Mouse (Mus musculus): ENCODE results near the gene Igll1. TPM values are rescaled to one million over a fixed set of nuclear protein-coding genes. Genes with fewer than 3 reads are reported as not detected.

Gene Igll1
- polyA plus RNA-seq (2015; fragmentation: Nextera tagmentation; extraction: Ambion mirVana): not detected in 2 replicates

- Histone ChIP-seq H3K9me3 (no peaks in the 10 kb centered on the region), H3K36me3 (no peaks in the 10 kb centered on the region), H3K4me3 (no peak within 1 kb of the TSS), H3K4me2 (no peak within 1 kb of the TSS), H3K9ac (no peak within 1 kb of the TSS), H3K27me3 (no peaks in the 10 kb centered on the region), H3K4me1 (no peaks in the 10 kb centered on the region), H3K27ac (no peak within 1 kb of the TSS)
- 74% methylated on average over 2 of the region's 2 CpGs for WGBS
- ATAC-seq (ENCODE audit: insufficient number of reproducible peaks, insufficient read depth, low FRiP score, low TSS enrichment, low read depth): no peak
These were observed at the start of gene Igll1 for GRCm38 (mm10) chr16:16863978-16864377. Gene Igll1 (minus strand): TSS chr16:16863985.

DNA sequence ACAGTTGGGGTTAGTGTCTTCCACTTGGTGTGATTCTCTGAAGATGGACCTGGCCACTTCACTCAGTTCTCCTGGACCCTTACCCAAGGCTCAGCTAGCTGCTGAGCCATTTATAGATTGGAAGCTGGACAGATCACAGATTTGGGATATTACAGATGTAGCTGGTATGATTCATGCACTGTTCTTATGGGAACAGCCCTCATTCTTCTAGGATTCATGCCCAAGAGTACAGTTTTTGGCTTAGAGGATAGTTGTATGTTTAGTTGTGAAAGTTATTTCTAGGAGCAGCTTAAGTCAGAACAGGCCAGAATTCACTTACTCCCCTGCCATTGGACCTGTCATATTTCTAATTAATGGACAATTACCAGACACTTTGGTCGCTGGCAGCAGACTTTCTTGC is 49.7 kb upstream of the Igll1 start:
- no peaks in the 10 kb centered on the region for H3K27me3 ChIP-seq
- no peaks in the 10 kb centered on the region for H3K9me3 ChIP-seq
- H3K36me3 ChIP-seq: peaks cover 92% of the 10 kb centered on the region
- 78% methylated on average over 1 of the region's 1 CpGs for WGBS
- H3K9ac ChIP-seq: no peak overlapping the region
- no peak overlapping the region for H3K4me2 ChIP-seq
- H3K4me1 ChIP-seq: 0 out of 2 replicates have a peak, but pooled peaks cover 4% of the 10 kb centered on the region
- H3K27ac ChIP-seq: no peak overlapping the region
- H3K4me3 ChIP-seq: no peak overlapping the region
- no peak for ATAC-seq (ENCODE audit: insufficient number of reproducible peaks, insufficient read depth, low FRiP score, low TSS enrichment, low read depth)

DNA sequence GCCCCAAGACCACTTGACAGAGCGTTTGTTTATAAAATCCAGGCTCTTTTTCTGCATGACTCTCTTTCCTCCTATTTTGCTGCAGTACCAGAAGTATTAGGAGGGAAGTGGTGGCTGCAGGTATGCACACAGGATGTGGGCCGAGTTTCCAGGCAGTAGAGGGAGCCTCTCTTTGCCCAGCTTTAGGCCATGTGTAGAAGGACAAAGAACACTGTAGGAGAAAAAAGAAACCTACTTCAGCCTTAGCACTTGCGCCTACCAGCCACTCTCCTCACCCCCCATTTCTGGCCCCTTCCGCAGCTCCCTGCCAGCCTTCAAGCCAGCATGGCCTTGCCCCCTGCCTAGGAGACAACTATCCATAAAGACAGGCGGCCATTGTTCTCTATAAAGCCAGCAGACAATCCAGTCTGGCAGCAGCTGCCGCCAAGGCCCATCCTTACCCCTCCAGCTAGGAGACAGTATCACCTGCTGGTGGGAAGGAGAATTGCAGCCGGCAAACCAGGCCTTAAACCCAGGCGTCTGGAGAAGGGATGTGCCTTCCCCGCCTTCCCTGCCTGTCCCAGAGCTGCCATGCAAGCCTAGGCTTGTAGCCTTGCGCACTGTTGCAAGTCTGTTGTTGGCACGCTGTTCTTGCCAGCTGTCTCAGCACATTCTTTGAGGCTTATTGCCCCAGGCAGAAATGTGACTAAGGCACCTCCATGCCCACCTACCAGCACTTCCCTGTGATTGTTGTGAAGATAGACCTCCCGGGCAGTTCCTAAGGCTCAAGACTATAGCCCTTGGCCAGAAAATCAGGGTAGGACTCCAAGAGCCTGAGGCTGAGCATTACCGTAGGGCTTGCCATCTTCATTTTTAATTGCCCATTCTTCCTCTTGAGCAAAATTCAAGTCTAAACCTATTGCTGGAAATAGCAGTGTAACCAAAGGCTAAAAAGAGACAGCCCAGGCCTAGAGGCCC is 48.1 kb upstream of the Igll1 start:
- Histone ChIP-seq H3K9me3 (no peaks in the 10 kb centered on the region), H3K9ac (peak overlapping the region; percentile 40; the same call in 1 of the 2 replicates), H3K4me2 (no peak overlapping the region), H3K4me3 (no peak overlapping the region), H3K27ac (peak overlapping the region; percentile 62), H3K36me3 (peaks cover 92% of the 10 kb centered on the region), H3K4me1 (0 out of 2 replicates have a peak, but pooled peaks cover 4% of the 10 kb centered on the region), H3K27me3 (no peaks in the 10 kb centered on the region)
- whole genome bisulfite sequencing: 34% methylated on average over 13 of the region's 13 CpGs
- ATAC-seq (ENCODE audit: insufficient number of reproducible peaks, insufficient read depth, low FRiP score, low TSS enrichment, low read depth): peak; percentile 87

GRCm38 (mm10) chr16:16907799-16908198 is 44.0 kb upstream of the Igll1 start:
- Histone ChIP-seq H3K9ac (no peak overlapping the region), H3K27ac (no peak overlapping the region), H3K4me2 (no peak overlapping the region), H3K4me3 (no peak overlapping the region), H3K9me3 (no peaks in the 10 kb centered on the region), H3K36me3 (peaks cover 88% of the 10 kb centered on the region), H3K4me1 (0 out of 2 replicates have a peak, but pooled peaks cover 4% of the 10 kb centered on the region), H3K27me3 (no peaks in the 10 kb centered on the region)
- 74% methylated on average over 6 of the region's 6 CpGs for WGBS
- ATAC-seq (ENCODE audit: insufficient number of reproducible peaks, insufficient read depth, low FRiP score, low TSS enrichment, low read depth): no peak

- no peak overlapping the region for H3K27ac ChIP-seq
- no peak overlapping the region for H3K9ac ChIP-seq
- H3K9me3 ChIP-seq: no peaks in the 10 kb centered on the region
- peaks cover 4% of the 10 kb centered on the region; the same call in 1 of the 2 replicates for H3K4me1 ChIP-seq
- ATAC-seq (ENCODE audit: insufficient number of reproducible peaks, insufficient read depth, low FRiP score, low TSS enrichment, low read depth): no peak
- H3K27me3 ChIP-seq: no peaks in the 10 kb centered on the region
- 82% methylated on average over 5 of the region's 5 CpGs for WGBS
- H3K4me3 ChIP-seq: no peak overlapping the region
- no peak overlapping the region for H3K4me2 ChIP-seq
- peaks cover 52% of the 10 kb centered on the region for H3K36me3 ChIP-seq
These were observed 39.4 kb upstream of the Igll1 start for GRCm38 (mm10) chr16:16903188-16903587.

DNA sequence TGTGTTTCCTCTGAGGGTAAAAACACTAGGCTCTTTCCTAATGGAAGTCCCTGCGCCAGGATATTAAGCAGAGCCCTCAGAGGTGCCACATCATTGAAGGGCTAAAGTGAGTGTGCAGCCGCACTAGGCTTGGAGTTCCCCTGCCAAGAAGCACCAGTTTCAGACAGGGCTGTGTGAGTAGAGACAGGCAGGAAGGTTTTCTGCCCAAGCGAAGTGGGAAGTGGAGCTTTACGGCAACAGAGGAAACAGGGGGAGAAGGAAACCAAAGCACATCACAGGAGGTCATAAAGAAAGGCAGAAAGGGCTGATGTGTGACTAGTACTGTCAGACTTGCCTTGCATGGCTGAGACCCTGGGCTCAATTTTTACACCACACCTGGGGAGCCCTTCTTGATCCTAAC is 38.5 kb upstream of the Igll1 start:
- WGBS: 79% methylated on average over 4 of the region's 4 CpGs
- H3K9ac ChIP-seq: no peak overlapping the region
- no peak for ATAC-seq (ENCODE audit: insufficient number of reproducible peaks, insufficient read depth, low FRiP score, low TSS enrichment, low read depth)
- H3K4me1 ChIP-seq: peaks cover 10% of the 10 kb centered on the region
- H3K9me3 ChIP-seq: no peaks in the 10 kb centered on the region
- H3K36me3 ChIP-seq: peaks cover 43% of the 10 kb centered on the region
- H3K4me2 ChIP-seq: no peak overlapping the region
- H3K4me3 ChIP-seq: no peak overlapping the region
- no peak overlapping the region for H3K27ac ChIP-seq
- no peaks in the 10 kb centered on the region for H3K27me3 ChIP-seq

GRCm38 (mm10) chr16:16897056-16897584 is 33.3 kb upstream of the Igll1 start:
- Histone ChIP-seq H3K9me3 (no peaks in the 10 kb centered on the region), H3K4me2 (peak overlapping the region; percentile 76), H3K27ac (peak overlapping the region; percentile 40; the same call in 1 of the 2 replicates), H3K27me3 (no peaks in the 10 kb centered on the region), H3K9ac (peak overlapping the region; percentile 75), H3K4me3 (peak overlapping the region; percentile 64), H3K4me1 (peaks cover 22% of the 10 kb centered on the region), H3K36me3 (peaks cover 27% of the 10 kb centered on the region)
- WGBS: 25% methylated on average over 10 of the region's 10 CpGs
- ATAC-seq (ENCODE audit: insufficient number of reproducible peaks, insufficient read depth, low FRiP score, low TSS enrichment, low read depth): no peak

GRCm38 (mm10) chr16:16896382-16897055 is 32.7 kb upstream of the Igll1 start, which contains the start of gene Ppm1f:
Gene Ppm1f (plus strand): TSS chr16:16896469.
- no peaks in the 10 kb centered on the region for H3K27me3 ChIP-seq
- peak; percentile 85 for ATAC-seq (ENCODE audit: insufficient number of reproducible peaks, insufficient read depth, low FRiP score, low TSS enrichment, low read depth)
- no peaks in the 10 kb centered on the region for H3K9me3 ChIP-seq
- peak within 1 kb of the TSS; percentile 40 for H3K27ac ChIP-seq
- H3K36me3 ChIP-seq: peaks cover 33% of the 10 kb centered on the region
- peak within 1 kb of the TSS; percentile 75 for H3K9ac ChIP-seq
- under 1% methylated on average over 29 of the region's 29 CpGs for WGBS
- H3K4me3 ChIP-seq: peak within 1 kb of the TSS; percentile 64
- H3K4me1 ChIP-seq: peaks cover 22% of the 10 kb centered on the region
- H3K4me2 ChIP-seq: peak within 1 kb of the TSS; percentile 76

GRCm38 (mm10) chr16:16896015-16896381 is 32.2 kb upstream of the Igll1 start:
- 20% methylated on average over 4 of the region's 4 CpGs for WGBS

DNA sequence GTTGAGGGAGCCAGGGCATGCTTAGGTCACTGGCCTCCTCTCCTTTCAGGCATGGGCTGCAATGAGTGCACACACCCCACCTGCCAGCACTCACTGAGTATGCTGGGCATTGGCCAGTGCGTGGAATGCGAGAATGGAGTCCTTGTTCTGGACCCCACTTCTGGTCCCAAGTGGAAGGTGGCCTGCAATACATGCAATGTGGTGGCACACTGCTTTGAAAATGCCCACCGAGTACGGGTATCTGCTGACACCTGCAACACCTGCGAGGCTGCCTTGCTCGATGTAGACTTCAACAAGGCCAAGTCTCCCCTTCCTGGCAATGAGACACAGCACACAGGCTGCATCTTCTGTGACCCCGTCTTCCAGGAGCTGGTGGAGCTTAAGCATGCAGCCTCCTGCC is 28.6 kb upstream of the Igll1 start:
- Histone ChIP-seq H3K9me3 (no peaks in the 10 kb centered on the region), H3K27ac (no peak overlapping the region), H3K27me3 (no peaks in the 10 kb centered on the region), H3K9ac (no peak overlapping the region), H3K36me3 (peaks cover 72% of the 10 kb centered on the region), H3K4me1 (peaks cover 13% of the 10 kb centered on the region), H3K4me2 (no peak overlapping the region), H3K4me3 (no peak overlapping the region)
- WGBS: 91% methylated on average over 7 of the region's 7 CpGs
- no peak for ATAC-seq (ENCODE audit: insufficient number of reproducible peaks, insufficient read depth, low FRiP score, low TSS enrichment, low read depth)

More at GRCm38 (mm10) chr16:16896015-16896381, 32.2 kb upstream of the Igll1 start:
- Histone ChIP-seq H3K27me3 (no peaks in the 10 kb centered on the region), H3K4me2 (peak overlapping the region; percentile 76), H3K36me3 (peaks cover 38% of the 10 kb centered on the region), H3K9me3 (no peaks in the 10 kb centered on the region), H3K27ac (0 out of 2 replicates have a peak overlapping the region, but pooled peaks have one; percentile 40), H3K4me3 (peak overlapping the region; percentile 64), H3K9ac (peak overlapping the region; percentile 75), H3K4me1 (peaks cover 22% of the 10 kb centered on the region)
- peak; percentile 39; the same call in 1 of the 2 replicates for ATAC-seq (ENCODE audit: insufficient number of reproducible peaks, insufficient read depth, low FRiP score, low TSS enrichment, low read depth)

DNA sequence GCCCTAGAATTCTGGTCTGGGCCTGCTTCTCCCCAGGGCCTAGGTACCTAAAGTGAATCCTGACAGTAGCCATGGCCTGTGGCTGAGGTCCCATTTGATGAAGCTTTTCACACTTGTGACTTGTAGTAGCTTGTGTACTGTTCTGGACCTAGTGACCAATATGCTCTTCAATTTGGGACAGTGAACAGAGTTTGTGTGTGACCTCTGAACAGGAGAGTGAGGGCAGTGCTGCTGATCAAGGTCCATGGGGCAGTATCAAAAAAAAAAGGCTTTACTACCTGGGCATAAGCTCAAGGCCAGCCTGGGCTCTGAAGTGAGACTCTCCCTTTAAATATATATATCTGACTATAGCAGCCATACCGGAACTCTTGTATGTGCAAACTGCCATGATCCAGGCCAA is 24.6 kb upstream of the Igll1 start:
- H3K4me3 ChIP-seq: no peak overlapping the region
- H3K27me3 ChIP-seq: no peaks in the 10 kb centered on the region
- no peaks in the 10 kb centered on the region for H3K4me1 ChIP-seq
- H3K36me3 ChIP-seq: peaks cover 100% of the 10 kb centered on the region
- no peak overlapping the region for H3K9ac ChIP-seq
- H3K4me2 ChIP-seq: no peak overlapping the region
- ATAC-seq (ENCODE audit: insufficient number of reproducible peaks, insufficient read depth, low FRiP score, low TSS enrichment, low read depth): no peak
- H3K27ac ChIP-seq: no peak overlapping the region
- 88% methylated on average over 1 of the region's 1 CpGs for WGBS
- no peaks in the 10 kb centered on the region for H3K9me3 ChIP-seq
